ENCODE assay signal across 1 mouse cellular context in genomic region chr17:35582900-35583299, GRCm38 (mm10).
TF ChIP-seq lines count a peak whose summit lies in the region.

No protein-coding gene starts in this region.

TF ChIP-seq in CH12.LX, 34 proteins besides CTCF, POLR2A, EP300 and RAD21:
- TF ChIP-seq HCFC1 (IDR thresholded peaks at IDR 0.05; ENCODE audit: low read depth, low read length) (no peak), KAT2A (IDR thresholded peaks at IDR 0.05; ENCODE audit: insufficient replicate concordance, low read length) (no peak), JUND (conservative IDR thresholded peaks at IDR 0.05; ENCODE audit: low read depth, low read length) (no peak), MAZ (IDR thresholded peaks at IDR 0.05; ENCODE audit: low read depth, low read length) (no peak), ELF1 (IDR thresholded peaks at IDR 0.05; ENCODE audit: low read depth, low read length) (no peak), E2F4 (IDR thresholded peaks at IDR 0.05; ENCODE audit: insufficient replicate concordance, low read depth, low read length) (no peak), PAX5 (IDR thresholded peaks at IDR 0.05; ENCODE audit: low read length) (no peak), NRF1 (IDR thresholded peaks at IDR 0.05; ENCODE audit: low read depth, low read length) (no peak), ZNF384 (IDR thresholded peaks at IDR 0.05; ENCODE audit: low read depth, low read length) (no peak), USF1 (IDR thresholded peaks at IDR 0.05; ENCODE audit: low read depth, low read length) (no peak)
